Mouse (Mus musculus) retina, postnatal 7 days (tissue): Measurements from ENCODE around the gene Plagl1.

ENCODE experiments used
- DNase-seq: peaks from one replicate; pipeline ENCODE4 v3.0.0-alpha.2; 2012; ENCODE audit warnings: low read depth, low spot score

The Plagl1 gene

DNA sequence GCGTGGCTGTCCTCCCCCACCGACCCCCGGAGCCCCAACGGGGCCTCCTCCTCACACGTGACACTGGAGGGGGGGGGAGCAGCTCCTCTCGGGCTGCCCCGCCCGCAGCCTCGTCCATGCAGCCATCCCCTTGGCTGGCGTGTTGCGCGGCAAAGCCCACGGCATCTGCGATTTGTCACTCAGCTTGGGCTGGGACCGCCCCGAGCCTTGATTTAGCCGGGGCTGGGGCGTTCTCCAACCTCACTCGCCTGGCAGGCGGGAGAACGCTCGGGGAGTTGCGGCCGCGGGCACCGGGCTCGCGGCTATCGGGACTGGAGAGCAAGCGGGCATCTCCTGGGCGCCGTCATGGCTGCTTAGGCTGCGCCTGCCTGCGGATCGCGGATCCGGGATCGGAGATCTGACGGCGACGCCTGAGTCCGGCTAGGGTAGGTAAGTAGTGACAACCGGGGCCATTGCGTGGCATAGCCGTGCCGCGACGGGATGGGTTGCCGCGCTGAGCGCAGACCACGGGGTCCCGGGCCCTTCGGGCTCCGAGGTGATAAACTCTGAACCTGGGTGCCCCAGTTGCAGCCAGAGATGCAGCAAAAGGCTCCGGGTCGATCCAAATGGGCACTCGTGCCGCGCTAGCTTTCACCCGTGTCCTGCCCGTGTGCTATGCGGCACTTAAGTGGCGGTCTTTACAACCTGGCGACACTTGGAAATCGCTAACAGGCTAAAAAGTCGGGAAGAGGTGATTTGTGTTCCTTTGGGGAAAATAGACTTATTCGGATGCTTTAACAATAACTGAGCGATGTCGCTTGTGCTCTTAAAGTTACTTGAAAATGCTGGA lies 30.5 kb downstream of the Plagl1 start:
- DNase-seq, result peak; percentile 70

DNA sequence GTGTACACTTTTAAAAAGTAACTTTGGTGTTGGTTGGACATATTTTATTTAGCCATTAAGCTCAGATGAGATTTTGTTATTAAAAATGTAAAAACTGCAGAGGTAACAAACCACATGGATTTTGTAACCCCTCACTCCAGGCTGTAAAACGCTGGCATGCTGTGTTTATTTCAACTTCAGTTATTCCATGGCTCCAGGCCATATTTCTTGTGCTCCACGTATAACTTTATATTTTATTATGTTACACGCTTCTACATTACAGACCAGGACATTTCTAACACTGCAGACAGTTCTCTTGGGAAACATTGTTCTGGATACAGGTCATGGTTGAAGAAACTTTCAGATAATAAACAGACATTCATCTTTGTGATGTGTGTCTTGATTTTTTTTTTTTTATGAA lies 32.7 kb downstream of the Plagl1 start:
- DNase-seq, result no peak

DNA sequence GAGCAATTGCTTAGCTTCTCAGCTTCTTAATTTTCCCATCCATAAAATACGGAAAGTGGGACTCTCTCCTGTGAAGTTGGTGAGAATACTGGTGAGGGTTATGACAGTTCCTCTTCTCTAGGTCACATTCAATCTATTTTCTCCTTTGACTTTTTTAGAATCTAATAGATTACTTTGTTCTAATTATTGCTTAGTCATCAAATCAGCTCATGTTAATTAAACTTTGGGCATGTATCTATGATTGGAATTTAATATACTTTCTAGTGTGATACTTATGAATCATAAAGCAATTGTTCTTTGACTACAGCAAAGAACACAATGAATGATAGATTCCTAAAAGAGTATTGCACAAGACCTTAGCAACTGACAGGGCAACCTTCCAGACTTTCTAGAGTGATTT lies 38.6 kb downstream of the Plagl1 start:
- DNase-seq, result no peak

DNA sequence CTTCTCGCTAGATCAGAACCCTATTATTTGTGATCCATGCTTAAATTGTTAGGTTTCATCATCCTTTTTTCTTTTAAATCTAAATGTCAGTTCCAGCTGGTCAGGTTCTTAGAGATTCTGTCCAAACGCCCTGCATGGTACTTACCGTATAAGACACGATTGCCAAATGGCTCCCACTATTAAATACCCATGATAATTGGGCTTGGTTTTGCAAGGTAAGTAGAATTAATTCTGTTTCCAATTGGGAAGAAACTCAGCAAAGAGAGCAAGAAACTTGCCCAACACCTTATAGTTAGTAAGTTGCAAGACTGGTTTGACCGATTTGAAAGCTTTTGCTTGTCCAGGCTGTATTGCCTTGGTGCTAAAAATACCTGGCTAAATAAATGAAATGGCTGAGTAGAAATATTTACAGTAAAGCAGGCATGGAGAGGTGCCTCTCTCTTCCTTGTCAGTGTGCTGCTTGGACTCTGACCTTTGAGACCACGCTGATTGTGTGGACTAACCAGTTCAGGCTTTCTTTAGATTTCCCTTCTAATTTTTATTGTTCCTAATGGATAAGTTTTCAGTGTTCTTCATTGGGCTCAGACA lies 39.9 kb downstream of the Plagl1 start:
- DNase-seq, result no peak

DNA sequence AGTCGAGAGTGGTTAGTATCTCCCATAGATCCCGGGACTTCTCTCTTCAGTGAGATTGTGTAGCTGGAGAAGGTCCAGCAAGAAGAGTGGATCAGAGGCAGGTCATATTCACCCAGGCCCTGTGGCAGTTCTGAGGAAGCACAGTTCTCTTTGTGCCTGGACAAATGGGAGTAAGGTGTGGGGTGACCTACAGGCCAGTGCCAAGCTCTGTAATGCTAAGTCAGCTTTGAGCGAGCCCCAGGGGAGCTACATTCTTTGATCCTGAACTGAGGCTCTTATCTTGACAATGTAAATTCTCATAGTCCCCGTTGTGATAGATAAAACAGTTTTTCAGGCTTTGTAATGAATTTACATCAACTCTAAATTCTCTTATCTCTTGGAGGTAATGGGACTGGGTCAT lies 42.1 kb downstream of the Plagl1 start:
- no peak for DNase-seq

DNA sequence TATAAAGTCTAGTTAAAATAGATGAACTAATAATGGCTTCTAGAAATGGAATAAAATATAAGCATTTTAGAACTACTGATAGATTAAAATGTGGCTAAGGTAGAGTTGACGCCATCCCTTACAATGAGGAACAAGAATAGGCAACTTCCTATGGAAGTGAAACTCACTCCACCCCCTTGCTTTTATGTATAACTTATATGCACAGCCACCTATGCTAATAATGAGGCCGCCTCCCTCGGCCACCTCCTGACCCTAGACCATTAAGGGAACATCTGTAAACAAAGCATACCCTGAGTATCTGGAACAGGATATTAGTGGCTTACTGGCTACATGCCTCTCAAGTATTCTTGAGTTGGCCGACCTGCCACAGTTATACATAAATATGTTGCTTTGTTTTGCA lies 43.5 kb downstream of the Plagl1 start:
- no peak for DNase-seq

DNA sequence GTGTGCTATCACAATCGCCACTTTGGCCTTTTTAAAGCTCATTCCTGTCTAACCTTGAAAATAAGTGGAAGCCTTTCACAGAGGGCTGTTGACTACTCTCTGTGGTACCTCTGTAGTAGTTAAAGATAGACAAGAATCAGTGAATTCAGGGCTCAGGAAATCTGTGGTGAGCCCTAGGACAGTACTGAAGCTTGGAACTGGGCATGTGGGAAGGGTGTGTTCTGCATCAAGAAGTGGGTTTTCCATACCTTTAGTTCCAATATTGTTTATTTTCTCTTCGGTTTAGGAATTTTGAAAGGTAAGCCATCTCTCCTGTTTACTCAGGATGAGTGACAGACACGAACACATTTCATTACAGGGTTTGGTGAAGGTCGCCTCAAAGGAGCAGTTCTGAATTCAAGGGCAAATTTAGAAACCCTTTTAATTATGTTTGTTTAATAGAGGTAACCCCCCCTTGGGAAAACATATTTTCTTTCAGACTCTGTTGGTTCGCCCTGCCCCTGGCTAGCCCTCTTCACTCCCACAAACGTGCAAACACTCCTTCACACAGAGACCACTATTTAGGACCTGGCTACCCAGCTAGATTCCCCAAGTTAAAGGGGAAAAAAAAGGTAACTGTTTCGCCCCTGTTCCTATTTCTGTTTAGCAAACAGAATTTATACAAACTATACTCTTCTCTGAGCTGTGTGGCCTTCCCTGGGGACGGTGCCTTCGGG lies 46.8 kb downstream of the Plagl1 start:
- no peak for DNase-seq

DNA sequence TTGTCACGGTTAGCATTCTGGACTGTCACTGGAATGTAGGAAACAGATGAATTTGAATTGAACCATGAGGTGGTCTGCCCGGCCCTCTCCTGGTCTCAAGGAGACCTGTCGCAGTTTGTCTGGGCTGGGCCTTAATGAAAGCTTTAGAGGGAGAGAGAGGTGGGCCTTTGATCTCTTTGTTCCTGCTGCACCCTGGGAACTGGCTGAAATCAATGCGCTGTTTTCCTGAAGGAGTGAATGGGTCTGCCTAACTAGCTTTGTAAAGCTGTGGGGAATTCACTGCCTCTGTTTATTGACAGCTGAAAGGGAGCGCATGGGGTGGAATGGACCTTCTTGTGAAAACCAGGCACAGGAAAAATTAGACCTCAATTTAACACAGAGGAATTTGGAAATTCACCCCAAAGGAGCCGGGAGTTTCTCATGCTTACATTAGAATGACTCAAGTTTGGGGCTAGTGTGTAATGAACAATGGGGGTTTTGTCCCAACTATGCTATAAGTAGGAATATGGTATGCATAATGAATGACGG lies 47.8 kb downstream of the Plagl1 start:
- DNase-seq, result no peak

DNA sequence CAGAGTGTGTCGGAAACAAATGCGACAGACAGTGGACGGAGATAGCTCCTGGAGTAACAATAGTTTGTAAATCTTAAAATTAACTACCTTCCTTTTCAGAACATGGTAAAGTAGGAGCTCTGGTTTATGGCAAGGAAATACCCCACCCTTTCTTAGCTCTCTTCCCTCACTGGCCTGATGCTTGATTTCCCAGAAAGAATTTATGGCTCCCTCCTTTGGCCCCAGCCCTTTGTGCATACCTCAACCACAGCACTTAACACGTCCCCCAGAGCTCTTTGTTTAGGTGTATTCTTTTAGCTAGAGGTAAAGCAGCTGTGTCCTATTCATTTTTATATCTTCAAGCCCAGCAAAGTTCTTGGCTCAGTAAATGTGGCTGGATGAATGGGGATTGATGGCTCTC lies 48.5 kb downstream of the Plagl1 start:
- no peak for DNase-seq

DNA sequence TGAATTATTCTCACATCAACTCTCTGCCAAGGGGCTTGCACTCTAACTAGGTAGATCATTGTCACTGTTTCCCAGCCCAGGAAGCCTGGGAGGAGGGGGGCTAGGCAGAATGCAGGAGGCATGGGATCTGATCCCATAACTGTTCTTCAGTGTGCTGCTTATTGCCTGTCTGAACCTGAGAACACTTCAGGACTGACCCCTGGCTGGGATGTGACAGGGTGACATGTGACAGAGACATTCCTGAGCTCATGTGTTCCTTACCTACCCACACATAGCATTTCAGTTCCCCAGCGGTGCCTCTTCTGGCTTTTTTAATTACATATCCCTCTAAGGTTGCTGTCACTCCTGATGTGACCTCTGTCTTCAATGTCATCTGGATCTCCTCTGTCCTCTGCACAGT lies 49.5 kb downstream of the Plagl1 start:
- DNase-seq, result no peak

DNA sequence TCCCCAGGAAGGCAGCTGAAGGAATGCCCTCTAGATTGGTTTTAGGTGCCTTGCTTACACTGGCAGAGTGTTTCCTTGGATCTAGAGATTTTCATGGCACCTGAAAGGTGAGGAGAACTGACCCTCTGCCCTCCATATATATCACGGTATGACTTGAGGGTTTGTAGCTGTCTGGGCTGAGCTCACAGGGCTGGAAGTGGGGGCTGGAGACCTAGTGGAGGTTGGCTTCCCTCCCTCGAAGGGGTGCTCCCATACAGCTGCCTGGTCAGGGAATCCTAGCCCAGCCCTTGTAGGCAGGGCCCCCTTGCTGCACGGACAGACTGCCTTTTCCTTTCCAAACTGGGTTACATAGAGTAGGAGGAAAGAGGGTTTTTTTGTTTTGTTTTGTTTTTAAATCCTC lies 52.5 kb downstream of the Plagl1 start:
- DNase-seq, result no peak

DNA sequence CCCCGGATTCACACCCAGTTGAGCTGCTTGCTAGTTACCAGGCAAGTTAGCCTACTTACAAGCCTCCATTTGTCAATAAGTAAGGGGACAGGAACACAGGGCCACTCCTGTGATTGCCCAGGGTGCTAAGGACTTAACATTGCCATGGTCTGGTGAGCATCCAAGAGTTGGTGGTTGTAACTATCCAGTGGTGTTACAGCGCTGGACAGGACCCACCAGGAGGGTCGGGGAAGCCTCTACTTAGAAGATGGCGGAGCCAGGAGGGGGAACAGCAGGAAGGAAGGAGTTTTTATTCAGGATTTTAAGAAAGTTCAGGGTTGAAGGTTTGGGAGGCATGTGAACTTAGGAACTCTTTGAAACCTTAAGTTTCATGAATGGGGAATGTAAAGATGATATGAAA lies 53.3 kb downstream of the Plagl1 start:
- DNase-seq, result no peak

DNA sequence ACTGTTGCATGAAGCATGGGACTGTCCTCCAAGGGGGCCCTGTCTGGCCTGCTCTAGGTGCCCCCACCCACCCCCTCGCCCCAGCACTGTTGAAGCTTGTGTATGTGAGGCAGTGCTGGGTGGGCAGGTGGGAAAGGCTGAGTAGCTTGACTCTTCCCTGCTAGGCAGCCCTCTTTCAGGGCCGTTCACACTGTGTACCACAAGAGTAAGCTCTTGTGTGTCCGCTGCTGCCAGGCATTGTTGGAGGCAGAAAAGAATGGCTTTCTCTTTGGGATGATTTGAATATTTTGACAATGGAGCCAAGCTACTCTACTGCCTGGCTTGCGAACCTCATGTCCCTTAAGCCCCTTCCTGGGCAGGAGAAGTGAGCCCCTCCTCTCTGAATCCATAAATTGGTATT lies 54.7 kb downstream of the Plagl1 start:
- DNase-seq, result no peak

DNA sequence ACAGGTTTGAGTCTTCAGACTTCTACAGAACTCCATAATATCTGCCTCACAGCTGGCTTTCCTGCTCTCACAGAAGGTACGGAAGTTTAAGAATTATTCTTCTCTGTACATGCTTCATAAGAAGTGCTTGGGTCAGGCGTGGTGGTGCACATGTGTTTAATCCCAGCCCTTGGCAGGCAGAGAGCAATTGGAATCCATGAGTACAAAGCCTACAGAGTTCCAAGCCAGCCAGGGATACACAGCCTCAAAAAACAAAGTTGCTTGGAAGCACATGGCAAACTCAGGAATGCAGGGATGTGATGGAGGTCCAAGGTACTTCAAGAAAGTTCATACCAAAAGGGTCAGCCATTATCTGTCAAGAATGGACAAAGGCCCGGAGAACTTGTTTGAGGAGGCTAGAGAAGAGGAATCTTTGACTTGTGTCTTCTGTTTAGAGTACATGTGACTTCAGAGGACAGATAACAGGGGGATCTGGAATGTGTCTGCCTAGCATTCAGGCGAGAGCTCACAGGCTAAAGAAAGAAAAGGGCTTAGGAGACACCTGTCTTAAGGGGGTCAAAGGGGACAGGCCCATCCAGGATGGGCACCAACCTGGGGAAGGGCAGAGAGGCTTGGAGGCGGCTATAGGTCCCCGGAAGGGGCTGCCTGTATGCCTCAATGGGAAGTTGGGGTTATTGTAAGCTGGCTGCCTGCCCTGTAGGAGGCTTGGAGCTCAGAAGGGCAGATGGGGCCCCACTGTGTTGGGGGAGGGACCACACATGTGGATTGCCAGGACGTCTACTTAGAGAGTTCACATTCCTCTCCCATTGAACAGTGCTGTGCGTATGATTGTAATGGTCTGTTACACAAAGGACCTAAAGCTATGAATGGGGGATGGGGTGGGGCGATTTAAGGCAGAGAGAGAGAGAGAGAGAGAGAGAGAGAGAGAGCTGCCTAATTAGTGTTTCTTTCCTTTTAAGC lies 56.7 kb downstream of the Plagl1 start:
- DNase-seq, result no peak

DNA sequence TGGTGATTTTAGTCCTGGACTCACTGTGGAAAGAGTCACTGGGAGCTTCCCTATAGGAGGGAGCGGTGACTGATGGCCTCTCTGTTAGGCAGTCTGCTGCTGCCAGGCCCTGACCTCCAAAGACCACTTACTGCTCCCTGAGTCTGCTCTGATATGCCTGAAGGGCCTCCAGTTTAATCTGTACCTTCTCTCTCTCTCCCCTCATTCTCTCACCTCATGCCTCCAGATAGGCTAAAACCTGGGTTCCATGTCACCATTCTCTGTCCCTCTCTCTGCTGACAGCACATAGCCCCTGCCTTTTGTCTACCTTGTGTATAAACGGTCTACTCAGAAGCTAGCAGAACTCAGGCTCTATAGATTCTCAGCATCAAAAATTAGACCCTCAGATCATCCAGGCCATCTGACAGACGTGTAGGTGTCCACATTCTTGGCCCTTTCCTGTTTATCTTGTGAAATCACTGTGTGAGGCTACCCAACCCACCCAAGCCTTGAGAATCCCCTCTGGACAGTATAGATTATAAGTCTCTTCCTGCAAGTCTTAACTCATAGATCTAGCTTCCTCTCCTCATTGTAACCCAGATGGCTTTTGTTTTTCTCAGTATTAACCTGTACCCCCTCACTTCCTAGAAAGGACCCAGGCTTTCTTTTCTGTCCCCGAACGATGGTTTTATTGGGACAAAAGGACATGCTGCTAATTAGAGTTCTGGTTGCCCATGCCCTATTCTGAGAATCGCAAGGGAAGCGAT lies 57.9 kb downstream of the Plagl1 start:
- DNase-seq, result no peak

DNA sequence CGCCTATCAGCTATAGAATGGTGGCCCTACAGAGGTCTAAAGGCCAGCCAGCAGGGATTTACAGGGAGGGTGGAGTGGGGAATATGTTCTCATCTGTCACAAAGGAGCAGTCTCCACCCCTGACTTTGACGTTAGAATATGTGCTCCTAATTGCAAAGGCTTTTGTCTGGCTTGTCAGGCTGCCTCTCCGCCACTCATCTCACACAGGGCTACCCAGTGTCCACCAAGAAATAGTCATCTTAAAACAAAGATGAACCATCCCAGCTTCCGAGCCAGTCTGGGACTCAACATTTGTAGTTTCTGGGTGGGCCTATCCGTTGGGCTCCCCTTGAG lies 58.4 kb downstream of the Plagl1 start:
- DNase-seq, result no peak

DNA sequence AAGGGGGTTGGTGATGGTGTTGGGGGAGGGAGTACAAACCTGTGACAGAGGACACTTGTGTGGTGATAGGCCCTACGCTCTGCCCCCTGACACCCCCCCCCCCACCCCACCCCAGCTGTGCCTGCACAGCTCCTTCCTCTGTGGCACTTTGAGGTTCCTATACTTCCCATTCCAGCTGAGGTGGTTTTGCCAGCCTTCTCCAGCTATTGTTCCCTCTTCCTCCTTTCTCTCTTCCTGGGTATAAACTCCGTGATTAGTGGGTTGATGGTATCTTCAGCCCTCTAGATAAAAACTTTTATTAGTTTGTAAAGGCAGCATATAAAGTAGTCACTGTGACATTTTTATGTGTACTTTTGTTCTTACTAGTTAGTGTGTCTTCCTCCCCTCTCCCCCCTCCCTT lies 59.0 kb downstream of the Plagl1 start:
- DNase-seq, result no peak

DNA sequence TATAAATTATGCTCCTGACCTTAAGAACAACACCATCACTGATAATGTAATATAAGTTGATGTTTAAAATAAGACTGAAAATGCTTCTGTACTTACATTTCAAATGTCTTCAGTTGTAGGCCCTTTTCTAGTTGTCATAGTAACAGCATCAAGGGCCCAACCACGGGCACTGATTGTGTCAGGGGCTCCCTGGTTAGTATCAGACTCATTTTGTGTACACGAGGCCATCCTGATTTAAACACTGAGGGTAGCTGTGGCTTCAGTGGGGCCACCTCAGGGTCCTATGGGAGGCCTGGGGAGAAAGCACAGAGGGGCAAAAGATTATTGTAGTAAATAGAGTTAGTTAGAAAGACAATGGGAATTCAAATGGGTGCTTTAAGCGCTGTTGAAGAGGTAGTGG lies 65.5 kb downstream of the Plagl1 start:
- DNase-seq, result no peak

DNA sequence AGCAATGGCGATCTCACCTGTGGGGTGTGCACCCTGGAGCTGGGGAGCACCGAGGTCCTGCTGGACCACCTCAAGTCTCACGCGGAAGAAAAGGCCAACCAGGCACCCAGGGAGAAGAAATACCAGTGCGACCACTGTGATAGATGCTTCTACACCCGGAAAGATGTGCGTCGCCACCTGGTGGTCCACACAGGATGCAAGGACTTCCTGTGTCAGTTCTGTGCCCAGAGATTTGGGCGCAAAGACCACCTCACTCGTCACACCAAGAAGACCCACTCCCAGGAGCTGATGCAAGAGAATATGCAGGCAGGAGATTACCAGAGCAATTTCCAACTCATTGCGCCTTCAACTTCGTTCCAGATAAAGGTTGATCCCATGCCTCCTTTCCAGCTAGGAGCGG lies 67.0 kb downstream of the Plagl1 start:
- DNase-seq, result no peak

DNA sequence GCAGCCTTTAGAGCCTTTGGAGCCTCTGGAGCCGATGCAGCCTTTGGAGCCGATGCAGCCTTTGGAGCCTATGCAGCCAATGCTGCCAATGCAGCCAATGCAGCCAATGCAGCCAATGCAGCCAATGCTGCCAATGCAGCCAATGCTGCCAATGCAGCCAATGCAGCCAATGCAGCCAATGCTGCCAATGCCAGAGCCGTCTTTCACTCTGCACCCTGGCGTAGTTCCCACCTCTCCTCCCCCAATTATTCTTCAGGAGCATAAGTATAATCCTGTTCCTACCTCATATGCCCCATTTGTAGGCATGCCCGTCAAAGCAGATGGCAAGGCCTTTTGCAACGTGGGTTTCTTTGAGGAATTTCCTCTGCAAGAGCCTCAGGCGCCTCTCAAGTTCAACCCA lies 67.6 kb downstream of the Plagl1 start:
- no peak for DNase-seq

DNA sequence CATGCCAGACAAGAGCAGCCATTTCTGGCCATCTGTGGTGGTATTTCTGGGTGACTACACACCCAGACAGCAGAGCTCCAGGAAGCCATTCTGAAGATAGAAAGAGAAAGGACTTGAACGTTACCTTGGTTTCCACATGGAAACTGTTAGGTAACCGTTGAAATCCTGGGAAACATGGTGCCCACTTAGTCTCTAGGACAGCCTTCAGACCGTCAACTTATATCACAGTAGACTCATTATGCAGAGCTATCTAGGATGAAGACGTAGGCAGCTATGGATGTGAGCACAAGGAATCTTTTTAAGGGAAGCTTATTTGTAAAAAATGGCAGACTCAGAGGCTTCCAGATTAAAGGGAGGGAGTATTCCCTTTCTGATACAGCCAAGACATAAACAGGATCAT lies 73.5 kb downstream of the Plagl1 start:
- no peak for DNase-seq
